Mouse (Mus musculus) neural tube, embryonic 15.5 days (tissue): ENCODE data around the gene Lbhd2. TPM values are rescaled to one million over a fixed set of nuclear protein-coding genes. Genes with fewer than 3 reads are reported as not detected.
A peak's percentile ranks its signal among the peaks of the same experiment; 100 is the strongest.

ENCODE experiments used
- ATAC-seq: fragments of 200-750 bp; cut with Nextera tagmentation; 2 replicates; pipeline ENCODE4 v1.8.0; 2017; ENCODE audit warnings: mild to moderate bottlenecking, moderate TSS enrichment, moderate library complexity; ENCODE audit not compliant: low FRiP score
- H3K27ac ChIP-seq: fragments of 300-500 bp; sonication (generic); replicated peaks from 2 replicates; pipeline ENCODE4 v1.5.1; 2015; ENCODE audit warnings: mild to moderate bottlenecking, inconsistent platforms
- H3K27me3 ChIP-seq: fragments of 300-500 bp; sonication (generic); replicated peaks from 2 replicates; pipeline ENCODE4 v1.6.1; 2015; ENCODE audit warnings: inconsistent platforms
- H3K36me3 ChIP-seq: fragments of 300-500 bp; sonication (generic); 2 replicates; pipeline ENCODE4 v1.6.1; 2015; ENCODE audit warnings: inconsistent platforms
- H3K4me1 ChIP-seq: fragments of 300-500 bp; sonication (generic); 2 replicates; pipeline ENCODE4 v1.6.1; 2015; ENCODE audit warnings: inconsistent platforms
- H3K4me2 ChIP-seq: fragments of 300-500 bp; sonication (generic); 2 replicates; pipeline ENCODE4 v1.6.1; 2015; ENCODE audit warnings: inconsistent platforms, mild to moderate bottlenecking, moderate library complexity
- H3K4me3 ChIP-seq: fragments of 300-500 bp; sonication (generic); replicated peaks from 2 replicates; pipeline ENCODE4 v1.5.1; 2015; ENCODE audit warnings: mild to moderate bottlenecking, inconsistent platforms
- H3K9ac ChIP-seq: fragments of 300-500 bp; sonication (generic); replicated peaks from 2 replicates; pipeline ENCODE4 v1.6.1; 2015; ENCODE audit warnings: mild to moderate bottlenecking, inconsistent platforms
- H3K9me3 ChIP-seq: fragments of 300-500 bp; sonication (generic); replicated peaks from 2 replicates; pipeline ENCODE4 v1.6.1; 2016; ENCODE audit warnings: inconsistent platforms
- WGBS: fragments of 180-500 bp; shearing (Covaris S2); methylation state at CpG from one replicate; pipeline ENCODE4 v1.1.7; 2015; ENCODE audit warnings: mixed read lengths; 5-methylcytosine and 5-hydroxymethylcytosine counted together
- polyA plus RNA-seq: library from polyadenylated mRNA; unstranded; fragments of >200 nt; fragmentation: Nextera tagmentation; extraction: Ambion mirVana; gene quantifications from 2 replicates; pipeline ENCODE4 v1.2.1, GENCODE M21; 2015

The Lbhd2 gene
- polyA plus RNA-seq, 1 experiment from 2014 or later: 1.4 TPM

- Histone ChIP-seq H3K9me3 (no peaks in the 10 kb centered on the region), H3K27ac (no peak overlapping the region), H3K36me3 (no peaks in the 10 kb centered on the region), H3K4me3 (no peak overlapping the region), H3K4me1 (peaks cover 25% of the 10 kb centered on the region), H3K27me3 (peaks cover 18% of the 10 kb centered on the region), H3K4me2 (no peak overlapping the region), H3K9ac (no peak overlapping the region)
- WGBS: 83% methylated on average over 8 of the region's 8 CpGs
- no peak for ATAC-seq
Observed at GRCm38 (mm10) chr12:111411631-111412355, 5.2 kb downstream of the Lbhd2 start.

GRCm38 (mm10) chr12:111412581-111413284, 6.1 kb downstream of the Lbhd2 start:
- no peak overlapping the region for H3K27ac ChIP-seq
- no peaks in the 10 kb centered on the region for H3K36me3 ChIP-seq
- no peaks in the 10 kb centered on the region for H3K9me3 ChIP-seq
- H3K4me1 ChIP-seq: peaks cover 32% of the 10 kb centered on the region
- H3K27me3 ChIP-seq: peaks cover 13% of the 10 kb centered on the region
- H3K4me3 ChIP-seq: peak overlapping the region; percentile 29
- no peak for ATAC-seq
- 22% methylated on average over 12 of the region's 12 CpGs for WGBS
- peak overlapping the region; percentile 59 for H3K4me2 ChIP-seq
- peak overlapping the region; percentile 40; the same call in 1 of the 2 replicates for H3K9ac ChIP-seq

- peak overlapping the region; percentile 59 for H3K4me2 ChIP-seq
- peaks cover 32% of the 10 kb centered on the region for H3K4me1 ChIP-seq
- peak; percentile 65 for ATAC-seq
- 1% methylated on average over 21 of the region's 21 CpGs for WGBS
- no peaks in the 10 kb centered on the region for H3K9me3 ChIP-seq
- H3K36me3 ChIP-seq: no peaks in the 10 kb centered on the region
- peak overlapping the region; percentile 40; the same call in 1 of the 2 replicates for H3K9ac ChIP-seq
- peaks cover 11% of the 10 kb centered on the region for H3K27me3 ChIP-seq
- peak overlapping the region; percentile 29 for H3K4me3 ChIP-seq
- no peak overlapping the region for H3K27ac ChIP-seq
Observed at GRCm38 (mm10) chr12:111413300-111413699, 6.7 kb downstream of the Lbhd2 start.

GRCm38 (mm10) chr12:111416921-111417779, 10.5 kb downstream of the Lbhd2 start, which contains the start of gene Exoc3l4:
Gene Exoc3l4 (plus strand): TSS chr12:111417017.
- peak within 1 kb of the TSS; percentile 12; the same call in 1 of the 2 replicates for H3K4me3 ChIP-seq
- H3K9me3 ChIP-seq: no peaks in the 10 kb centered on the region
- no peaks in the 10 kb centered on the region for H3K36me3 ChIP-seq
- H3K4me1 ChIP-seq: peaks cover 20% of the 10 kb centered on the region
- 7% methylated on average over 17 of the region's 17 CpGs for WGBS
- 0 out of 2 replicates have a peak within 1 kb of the TSS, but pooled peaks have one; percentile 3 for H3K9ac ChIP-seq
- no peak for ATAC-seq
- no peak within 1 kb of the TSS for H3K27ac ChIP-seq
- peaks cover 30% of the 10 kb centered on the region for H3K27me3 ChIP-seq
- H3K4me2 ChIP-seq: peak within 1 kb of the TSS; percentile 47

GRCm38 (mm10) chr12:111419918-111420317, 13.3 kb downstream of the Lbhd2 start:
- no peak overlapping the region for H3K9ac ChIP-seq
- H3K4me2 ChIP-seq: no peak overlapping the region
- H3K4me1 ChIP-seq: peaks cover 22% of the 10 kb centered on the region
- no peak for ATAC-seq
- 87% methylated on average over 5 of the region's 5 CpGs for WGBS
- no peak overlapping the region for H3K27ac ChIP-seq
- no peaks in the 10 kb centered on the region for H3K36me3 ChIP-seq
- H3K9me3 ChIP-seq: no peaks in the 10 kb centered on the region
- peaks cover 58% of the 10 kb centered on the region for H3K27me3 ChIP-seq
- H3K4me3 ChIP-seq: no peak overlapping the region

GRCm38 (mm10) chr12:111420946-111421709, 14.5 kb downstream of the Lbhd2 start:
- Histone ChIP-seq H3K9me3 (no peaks in the 10 kb centered on the region), H3K36me3 (no peaks in the 10 kb centered on the region), H3K4me3 (no peak overlapping the region), H3K4me1 (peaks cover 33% of the 10 kb centered on the region), H3K4me2 (no peak overlapping the region), H3K27ac (no peak overlapping the region), H3K9ac (no peak overlapping the region), H3K27me3 (peaks cover 70% of the 10 kb centered on the region)
- 61% methylated on average over 7 of the region's 7 CpGs for WGBS
- ATAC-seq: no peak

GRCm38 (mm10) chr12:111422852-111423251, 16.2 kb downstream of the Lbhd2 start:
- Histone ChIP-seq H3K4me1 (peaks cover 28% of the 10 kb centered on the region), H3K4me3 (peak overlapping the region; percentile 34; the same call in 1 of the 2 replicates), H3K27me3 (peaks cover 80% of the 10 kb centered on the region), H3K9ac (no peak overlapping the region), H3K4me2 (peak overlapping the region; percentile 62; the same call in 1 of the 2 replicates), H3K36me3 (no peaks in the 10 kb centered on the region), H3K27ac (no peak overlapping the region), H3K9me3 (no peaks in the 10 kb centered on the region)
- 36% methylated on average over 5 of the region's 5 CpGs for WGBS
- ATAC-seq: no peak

GRCm38 (mm10) chr12:111423570-111424129, 17.0 kb downstream of the Lbhd2 start:
- Histone ChIP-seq H3K4me2 (peak overlapping the region; percentile 62), H3K9ac (0 out of 2 replicates have a peak overlapping the region, but pooled peaks have one; percentile 14), H3K27ac (no peak overlapping the region), H3K27me3 (peaks cover 85% of the 10 kb centered on the region), H3K9me3 (no peaks in the 10 kb centered on the region), H3K36me3 (no peaks in the 10 kb centered on the region), H3K4me1 (peaks cover 36% of the 10 kb centered on the region), H3K4me3 (peak overlapping the region; percentile 34)
- 2% methylated on average over 43 of the region's 43 CpGs for WGBS
- no peak for ATAC-seq

- no peak overlapping the region for H3K4me2 ChIP-seq
- no peak overlapping the region for H3K9ac ChIP-seq
- H3K27ac ChIP-seq: no peak overlapping the region
- peaks cover 45% of the 10 kb centered on the region for H3K4me1 ChIP-seq
- WGBS: 21% methylated on average over 9 of the region's 9 CpGs
- ATAC-seq: no peak
- no peaks in the 10 kb centered on the region for H3K36me3 ChIP-seq
- H3K4me3 ChIP-seq: no peak overlapping the region
- no peaks in the 10 kb centered on the region for H3K9me3 ChIP-seq
- H3K27me3 ChIP-seq: peaks cover 81% of the 10 kb centered on the region
Observed at GRCm38 (mm10) chr12:111424547-111424946, 17.9 kb downstream of the Lbhd2 start.

- peaks cover 52% of the 10 kb centered on the region for H3K4me1 ChIP-seq
- H3K27me3 ChIP-seq: peaks cover 84% of the 10 kb centered on the region
- H3K4me2 ChIP-seq: 0 out of 2 replicates have a peak overlapping the region, but pooled peaks have one; percentile 13
- H3K9ac ChIP-seq: no peak overlapping the region
- no peak; the same call in 1 of the 2 replicates for ATAC-seq
- H3K4me3 ChIP-seq: no peak overlapping the region
- WGBS: 5% methylated on average over 15 of the region's 15 CpGs
- H3K27ac ChIP-seq: no peak overlapping the region
- no peaks in the 10 kb centered on the region for H3K36me3 ChIP-seq
- H3K9me3 ChIP-seq: no peaks in the 10 kb centered on the region
Observed at GRCm38 (mm10) chr12:111425258-111425657, 18.6 kb downstream of the Lbhd2 start.
